In the genomic region with DNA sequence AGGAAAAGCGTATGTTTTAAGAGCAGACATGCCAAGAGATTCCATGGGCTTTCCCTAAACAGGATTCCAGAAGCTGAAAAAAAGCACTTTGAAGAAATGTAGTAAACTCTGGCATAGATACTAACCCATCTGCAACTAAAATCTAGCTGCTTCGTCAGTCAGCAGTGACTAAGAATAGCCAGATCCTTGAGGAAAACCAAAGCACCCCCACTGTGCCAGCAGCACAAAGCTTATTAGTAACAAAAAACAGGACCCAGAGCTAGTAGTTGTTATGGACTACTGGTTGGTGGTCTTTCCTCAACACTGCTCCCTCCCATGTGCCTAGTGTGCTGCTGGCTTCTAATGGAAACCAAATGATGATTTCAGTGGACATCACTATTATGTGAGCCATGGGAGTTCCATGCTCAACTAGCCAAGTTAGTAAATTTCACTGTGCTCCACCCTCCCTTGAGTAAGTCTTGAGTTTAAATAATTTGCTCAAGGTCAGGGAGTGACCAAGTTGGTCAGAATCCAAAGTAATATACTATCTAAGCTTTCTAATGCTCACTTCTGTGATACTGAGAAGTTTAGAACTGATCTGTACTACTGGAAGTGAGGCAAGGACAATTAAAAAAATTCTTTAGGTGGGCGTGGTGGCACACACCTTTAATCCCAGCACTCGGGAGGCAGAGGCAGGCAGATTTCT, we compare ENCODE assay signal across 17 mouse cellular contexts. TPM values are rescaled to one million over a fixed set of nuclear protein-coding genes. Genes with fewer than 3 reads are reported as not detected.
DNase-seq lines count a peak whose midpoint lies in the region; ATAC-seq and TF ChIP-seq lines count a peak whose summit lies in the region.
"Had no signal": no experiment of that assay in that cellular context is flagged by ENCODE, and none has a peak within 500 bp of the region (broad histone marks: within the 10 kb centered on the region; RNA-seq: fewer than 3 reads in every experiment).

No protein-coding gene starts in this region.

- peak; percentile 56 for DNase-seq in forebrain, postnatal 0 days
- no peak for DNase-seq in forebrain, embryonic 10.5 days (ENCODE audit: extremely low spot score, low spot score)
- no peak for DNase-seq in hindbrain, postnatal 0 days (ENCODE audit: low spot score)
- DNase-seq in hindbrain, embryonic 14.5 days (ENCODE audit: low spot score) = no peak
- DNase-seq in midbrain, postnatal 0 days (ENCODE audit: low spot score) = no peak
- no peak for DNase-seq in stomach, postnatal 0 days (ENCODE audit: low spot score)
- no peak for DNase-seq in gastrocnemius, postnatal 4 days (ENCODE audit: low spot score in 2 of 2)
- DNase-seq: adrenal gland, postnatal 25 days; B cell, adult 2 months; cerebellum, postnatal 10 days; gastrocnemius, postnatal 36 days; kidney, postnatal 14 days; lung, postnatal 36 days; thymus, adult 18-20 months had no signal

- peaks cover 5% of the 10 kb centered on the region; the same call in 1 of the 2 replicates for H3K4me1 ChIP-seq in forebrain, postnatal 0 days (ENCODE audit: insufficient read depth)
- no peaks in the 10 kb centered on the region for H3K4me1 ChIP-seq in forebrain, embryonic 10.5 days
- H3K4me1 ChIP-seq in hindbrain, postnatal 0 days (ENCODE audit: insufficient read depth, low read length) = peaks cover 11% of the 10 kb centered on the region
- H3K4me1 ChIP-seq in hindbrain, embryonic 14.5 days (replicated peaks; ENCODE audit: control insufficient read depth, insufficient read depth, low read length) = peaks cover 6% of the 10 kb centered on the region; the same call in 1 of the 2 replicates
- no peaks in the 10 kb centered on the region for H3K4me1 ChIP-seq in midbrain, postnatal 0 days (ENCODE audit: insufficient read depth, low read length)
- H3K4me1 ChIP-seq in midbrain, embryonic 13.5 days (replicated peaks) = peaks cover 17% of the 10 kb centered on the region
- H3K4me1 ChIP-seq in stomach, postnatal 0 days (replicated peaks; ENCODE audit: control insufficient read depth, insufficient read depth) = peaks cover 3% of the 10 kb centered on the region

- ATAC-seq in forebrain, postnatal 0 days = peak; percentile 45; the same call in 1 of the 2 replicates
- ATAC-seq in hindbrain, postnatal 0 days = no peak
- no peak for ATAC-seq in hindbrain, embryonic 14.5 days (ENCODE audit: low FRiP score)
- ATAC-seq in midbrain, postnatal 0 days (ENCODE audit: low FRiP score) = no peak
- no peak for ATAC-seq in midbrain, embryonic 13.5 days
- no peak for ATAC-seq in stomach, postnatal 0 days (ENCODE audit: low FRiP score, low TSS enrichment)
- ATAC-seq: forebrain, embryonic 16.5 days had no signal

- H3K9ac ChIP-seq in forebrain, postnatal 0 days = no peak overlapping the region
- no peak overlapping the region for H3K9ac ChIP-seq in hindbrain, postnatal 0 days (replicated peaks; ENCODE audit: low read length)
- no peak overlapping the region for H3K9ac ChIP-seq in hindbrain, embryonic 14.5 days
- H3K9ac ChIP-seq in midbrain, postnatal 0 days (replicated peaks; ENCODE audit: low read length, poor library complexity, severe bottlenecking) = 0 out of 2 replicates have a peak overlapping the region, but pooled peaks have one; percentile 33
- no peak overlapping the region for H3K9ac ChIP-seq in midbrain, embryonic 13.5 days (replicated peaks)
- no peak overlapping the region for H3K9ac ChIP-seq in stomach, postnatal 0 days (ENCODE audit: low read length)
- H3K9ac ChIP-seq: midbrain, embryonic 12.5 days had no signal

- no peak overlapping the region for H3K4me2 ChIP-seq in forebrain, postnatal 0 days (ENCODE audit: low read depth)
- no peak overlapping the region for H3K4me2 ChIP-seq in hindbrain, postnatal 0 days (ENCODE audit: low read depth, low read length)
- H3K4me2 ChIP-seq in hindbrain, embryonic 14.5 days (replicated peaks) = no peak overlapping the region
- H3K4me2 ChIP-seq in midbrain, postnatal 0 days (ENCODE audit: low read depth, low read length, poor library complexity, severe bottlenecking) = no peak overlapping the region
- H3K4me2 ChIP-seq in midbrain, embryonic 13.5 days (replicated peaks) = no peak overlapping the region
- H3K4me2 ChIP-seq in stomach, postnatal 0 days (replicated peaks; ENCODE audit: low read depth) = no peak overlapping the region
- H3K4me2 ChIP-seq: midbrain, embryonic 12.5 days had no signal

- no peak for TF ChIP-seq EP300 in stomach, postnatal 0 days (optimal IDR thresholded peaks at IDR 0.05)

- H3K9me3 ChIP-seq in forebrain, postnatal 0 days (ENCODE audit: low read length) = no peaks in the 10 kb centered on the region
- no peaks in the 10 kb centered on the region for H3K9me3 ChIP-seq in forebrain, embryonic 10.5 days
- H3K9me3 ChIP-seq in hindbrain, postnatal 0 days (ENCODE audit: low read length) = no peaks in the 10 kb centered on the region
- no peaks in the 10 kb centered on the region for H3K9me3 ChIP-seq in hindbrain, embryonic 14.5 days (ENCODE audit: control insufficient read depth, low read length)
- no peaks in the 10 kb centered on the region for H3K9me3 ChIP-seq in midbrain, postnatal 0 days (ENCODE audit: low read length)
- no peaks in the 10 kb centered on the region for H3K9me3 ChIP-seq in midbrain, embryonic 13.5 days
- no peaks in the 10 kb centered on the region for H3K9me3 ChIP-seq in stomach, postnatal 0 days (ENCODE audit: control insufficient read depth, low read length)
- H3K9me3 ChIP-seq: midbrain, embryonic 12.5 days had no signal

- WGBS in forebrain, postnatal 0 days = 68% methylated on average over 4 of the region's 4 CpGs
- 84% methylated on average over 4 of the region's 4 CpGs for WGBS in forebrain, embryonic 10.5 days
- 73% methylated on average over 4 of the region's 4 CpGs for WGBS in hindbrain, postnatal 0 days
- 88% methylated on average over 4 of the region's 4 CpGs for whole genome bisulfite sequencing in hindbrain, embryonic 14.5 days
- 74% methylated on average over 4 of the region's 4 CpGs for WGBS in midbrain, postnatal 0 days
- 86% methylated on average over 4 of the region's 4 CpGs for WGBS in midbrain, embryonic 13.5 days
- 61% methylated on average over 4 of the region's 4 CpGs for WGBS in stomach, postnatal 0 days

- TF ChIP-seq CTCF in forebrain, postnatal 0 days (IDR thresholded peaks at IDR 0.05; ENCODE audit: low read depth) = no peak
- TF ChIP-seq CTCF in hindbrain, postnatal 0 days (IDR thresholded peaks at IDR 0.05; ENCODE audit: low read depth) = no peak
- no peak for TF ChIP-seq CTCF in midbrain, postnatal 0 days (IDR thresholded peaks at IDR 0.05)
- TF ChIP-seq CTCF in stomach, postnatal 0 days (IDR thresholded peaks at IDR 0.05; ENCODE audit: low read depth) = no peak

- H3K27me3 ChIP-seq in forebrain, postnatal 0 days (ENCODE audit: insufficient read depth, low read length) = no peaks in the 10 kb centered on the region
- no peaks in the 10 kb centered on the region for H3K27me3 ChIP-seq in forebrain, embryonic 10.5 days (ENCODE audit: poor library complexity, severe bottlenecking)
- no peaks in the 10 kb centered on the region for H3K27me3 ChIP-seq in hindbrain, postnatal 0 days (ENCODE audit: insufficient read depth, low read length)
- no peaks in the 10 kb centered on the region for H3K27me3 ChIP-seq in hindbrain, embryonic 14.5 days (ENCODE audit: control insufficient read depth, insufficient read depth, low read length)
- no peaks in the 10 kb centered on the region for H3K27me3 ChIP-seq in midbrain, postnatal 0 days (ENCODE audit: insufficient read depth, low read length)
- H3K27me3 ChIP-seq in midbrain, embryonic 13.5 days = no peaks in the 10 kb centered on the region
- no peaks in the 10 kb centered on the region for H3K27me3 ChIP-seq in stomach, postnatal 0 days (ENCODE audit: control insufficient read depth, insufficient read depth, low read length)
- H3K27me3 ChIP-seq: midbrain, embryonic 12.5 days had no signal

- peaks cover 12% of the 10 kb centered on the region for H3K36me3 ChIP-seq in forebrain, postnatal 0 days (ENCODE audit: insufficient read depth)
- peaks cover 86% of the 10 kb centered on the region for H3K36me3 ChIP-seq in forebrain, embryonic 10.5 days (replicated peaks)
- H3K36me3 ChIP-seq in hindbrain, postnatal 0 days (ENCODE audit: insufficient read depth, low read length) = peaks cover 17% of the 10 kb centered on the region; the same call in 1 of the 2 replicates
- peaks cover 27% of the 10 kb centered on the region for H3K36me3 ChIP-seq in hindbrain, embryonic 14.5 days (replicated peaks; ENCODE audit: control insufficient read depth, insufficient read depth)
- H3K36me3 ChIP-seq in midbrain, postnatal 0 days (ENCODE audit: insufficient read depth, low read length) = peaks cover 20% of the 10 kb centered on the region
- peaks cover 36% of the 10 kb centered on the region for H3K36me3 ChIP-seq in midbrain, embryonic 13.5 days
- H3K36me3 ChIP-seq in stomach, postnatal 0 days (ENCODE audit: control insufficient read depth, insufficient read depth, low read length) = no peaks in the 10 kb centered on the region; the same call in none of the 2 replicates

- peak overlapping the region; percentile 40 for H3K27ac ChIP-seq in forebrain, postnatal 0 days (ENCODE audit: low read depth, low read length)
- H3K27ac ChIP-seq in forebrain, embryonic 10.5 days = no peak overlapping the region
- H3K27ac ChIP-seq in hindbrain, postnatal 0 days = peak overlapping the region; percentile 58
- no peak overlapping the region for H3K27ac ChIP-seq in hindbrain, embryonic 14.5 days
- H3K27ac ChIP-seq in midbrain, postnatal 0 days (ENCODE audit: low read depth, low read length) = peak overlapping the region; percentile 2; the same call in 1 of the 2 replicates
- H3K27ac ChIP-seq in midbrain, embryonic 13.5 days = no peak overlapping the region
- H3K27ac ChIP-seq in stomach, postnatal 0 days (replicated peaks) = peak overlapping the region; percentile 40

- H3K4me3 ChIP-seq in forebrain, postnatal 0 days (ENCODE audit: low read depth, low read length) = no peak overlapping the region
- H3K4me3 ChIP-seq in forebrain, embryonic 10.5 days = no peak overlapping the region
- no peak overlapping the region for H3K4me3 ChIP-seq in hindbrain, postnatal 0 days (ENCODE audit: low read length)
- no peak overlapping the region for H3K4me3 ChIP-seq in hindbrain, embryonic 14.5 days (replicated peaks; ENCODE audit: low read length)
- H3K4me3 ChIP-seq in midbrain, postnatal 0 days (ENCODE audit: low read depth, low read length) = no peak overlapping the region
- no peak overlapping the region for H3K4me3 ChIP-seq in midbrain, embryonic 13.5 days (replicated peaks)
- no peak overlapping the region for H3K4me3 ChIP-seq in stomach, postnatal 0 days (ENCODE audit: low read depth, low read length)
- H3K4me3 ChIP-seq: midbrain, embryonic 12.5 days had no signal

RNA-seq across cellular contexts. Expression of a gene that starts 14.6 kb away (rescaled TPM):
- total RNA-seq in forebrain, postnatal 0 days (2014; rRNA removed) = 83.0 and 100 TPM in 2 replicates
- polyA plus RNA-seq in forebrain, postnatal 0 days (2015; fragmentation: Nextera tagmentation; extraction: Ambion mirVana) = 81.1 and 81.4 TPM in 2 replicates
- 83.1 and 91.8 TPM in 2 replicates for polyA plus RNA-seq in forebrain, embryonic 10.5 days (2016; fragmentation: Nextera tagmentation; extraction: Ambion mirVana)
- 125 and 131 TPM in 2 replicates for total RNA-seq in hindbrain, postnatal 0 days (2014; rRNA removed)
- polyA plus RNA-seq in hindbrain, postnatal 0 days (2015; fragmentation: Nextera tagmentation; extraction: Ambion mirVana) = 77.5 and 82.1 TPM in 2 replicates
- polyA plus RNA-seq in hindbrain, embryonic 14.5 days (2014; fragmentation: Nextera tagmentation; extraction: Ambion mirVana) = 103 TPM in 2 replicates
- total RNA-seq in midbrain, postnatal 0 days (2014; rRNA removed) = 106 and 125 TPM in 2 replicates
- polyA plus RNA-seq in midbrain, postnatal 0 days (2015; fragmentation: Nextera tagmentation; extraction: Ambion mirVana) = 80.9 and 89.3 TPM in 2 replicates
- 118 and 122 TPM in 2 replicates for polyA plus RNA-seq in midbrain, embryonic 13.5 days (2015; fragmentation: Nextera tagmentation; extraction: Ambion mirVana)
- 59.0 and 63.1 TPM in 2 replicates for polyA plus RNA-seq in stomach, postnatal 0 days (2015; fragmentation: Nextera tagmentation; extraction: Ambion mirVana)
- 10 to 100 TPM; 42.5 to 43.7 TPM for total RNA-seq in gastrocnemius, postnatal 4 days (2021)

RNA-seq across cellular contexts. Expression of a gene that starts 15.5 kb away (rescaled TPM):
- total RNA-seq in forebrain, postnatal 0 days (2014; rRNA removed) = 104 and 111 TPM in 2 replicates
- 232 and 248 TPM in 2 replicates for polyA plus RNA-seq in forebrain, postnatal 0 days (2015; fragmentation: Nextera tagmentation; extraction: Ambion mirVana)
- 286 and 289 TPM in 2 replicates for polyA plus RNA-seq in forebrain, embryonic 10.5 days (2016; fragmentation: Nextera tagmentation; extraction: Ambion mirVana)
- total RNA-seq in hindbrain, postnatal 0 days (2014; rRNA removed) = 64.6 and 73.8 TPM in 2 replicates
- polyA plus RNA-seq in hindbrain, postnatal 0 days (2015; fragmentation: Nextera tagmentation; extraction: Ambion mirVana) = 237 and 246 TPM in 2 replicates
- polyA plus RNA-seq in hindbrain, embryonic 14.5 days (2014; fragmentation: Nextera tagmentation; extraction: Ambion mirVana) = 91.0 and 91.6 TPM in 2 replicates
- total RNA-seq in midbrain, postnatal 0 days (2014; rRNA removed) = 67.1 and 75.9 TPM in 2 replicates
- polyA plus RNA-seq in midbrain, postnatal 0 days (2015; fragmentation: Nextera tagmentation; extraction: Ambion mirVana) = 228 and 234 TPM in 2 replicates
- polyA plus RNA-seq in midbrain, embryonic 13.5 days (2015; fragmentation: Nextera tagmentation; extraction: Ambion mirVana) = 311 and 312 TPM in 2 replicates
- polyA plus RNA-seq in stomach, postnatal 0 days (2015; fragmentation: Nextera tagmentation; extraction: Ambion mirVana) = 91.9 and 96.1 TPM in 2 replicates
- 100 to 1,000 TPM; 192 to 239 TPM for total RNA-seq in gastrocnemius, postnatal 4 days (2021)

RNA-seq across cellular contexts. Expression of a gene that starts 29.8 kb away (rescaled TPM):
- total RNA-seq in forebrain, postnatal 0 days (2014; rRNA removed) = 37.3 and 41.5 TPM in 2 replicates
- 44.8 and 56.2 TPM in 2 replicates for polyA plus RNA-seq in forebrain, postnatal 0 days (2015; fragmentation: Nextera tagmentation; extraction: Ambion mirVana)
- 15.3 and 17.5 TPM in 2 replicates for polyA plus RNA-seq in forebrain, embryonic 10.5 days (2016; fragmentation: Nextera tagmentation; extraction: Ambion mirVana)
- total RNA-seq in hindbrain, postnatal 0 days (2014; rRNA removed) = 95.3 and 125 TPM in 2 replicates
- 121 and 146 TPM in 2 replicates for polyA plus RNA-seq in hindbrain, postnatal 0 days (2015; fragmentation: Nextera tagmentation; extraction: Ambion mirVana)
- 47.2 and 53.3 TPM in 2 replicates for polyA plus RNA-seq in hindbrain, embryonic 14.5 days (2014; fragmentation: Nextera tagmentation; extraction: Ambion mirVana)
- total RNA-seq in midbrain, postnatal 0 days (2014; rRNA removed) = 54.7 and 68.8 TPM in 2 replicates
- 65.3 and 76.0 TPM in 2 replicates for polyA plus RNA-seq in midbrain, postnatal 0 days (2015; fragmentation: Nextera tagmentation; extraction: Ambion mirVana)
- 21.5 and 23.6 TPM in 2 replicates for polyA plus RNA-seq in midbrain, embryonic 13.5 days (2015; fragmentation: Nextera tagmentation; extraction: Ambion mirVana)
- polyA plus RNA-seq in stomach, postnatal 0 days (2015; fragmentation: Nextera tagmentation; extraction: Ambion mirVana) = 23.5 and 25.7 TPM in 2 replicates
- total RNA-seq in gastrocnemius, postnatal 4 days (2021) = 10 to 100 TPM; 33.3 to 38.3 TPM

RNA-seq across cellular contexts. Expression of a gene that starts 59.1 kb away (rescaled TPM):
- total RNA-seq in forebrain, postnatal 0 days (2014; rRNA removed) = 1.2 and 2.2 TPM in 2 replicates
- 1.1 and 1.8 TPM in 2 replicates for polyA plus RNA-seq in forebrain, postnatal 0 days (2015; fragmentation: Nextera tagmentation; extraction: Ambion mirVana)
- 1.4 and 1.5 TPM in 2 replicates for polyA plus RNA-seq in forebrain, embryonic 10.5 days (2016; fragmentation: Nextera tagmentation; extraction: Ambion mirVana)
- 1.5 and 2.4 TPM in 2 replicates for total RNA-seq in hindbrain, postnatal 0 days (2014; rRNA removed)
- 1.8 and 2.0 TPM in 2 replicates for polyA plus RNA-seq in hindbrain, postnatal 0 days (2015; fragmentation: Nextera tagmentation; extraction: Ambion mirVana)
- 2.0 and 2.7 TPM in 2 replicates for polyA plus RNA-seq in hindbrain, embryonic 14.5 days (2014; fragmentation: Nextera tagmentation; extraction: Ambion mirVana)
- 0.33 and 0.71 TPM in 2 replicates for total RNA-seq in midbrain, postnatal 0 days (2014; rRNA removed)
- 0.96 and 1.4 TPM in 2 replicates for polyA plus RNA-seq in midbrain, postnatal 0 days (2015; fragmentation: Nextera tagmentation; extraction: Ambion mirVana)
- 2.8 and 3.0 TPM in 2 replicates for polyA plus RNA-seq in midbrain, embryonic 13.5 days (2015; fragmentation: Nextera tagmentation; extraction: Ambion mirVana)
- polyA plus RNA-seq in stomach, postnatal 0 days (2015; fragmentation: Nextera tagmentation; extraction: Ambion mirVana) = 0.17 and 0.33 TPM in 2 replicates
- total RNA-seq in gastrocnemius, postnatal 4 days (2021) = under 1 TPM; 0.13 to 0.22 TPM

Comparison
In these comparisons a context has a peak if more than half of its experiments do, and no peak if none do; other contexts are left out.
1. H3K27ac ChIP-seq: peak in forebrain, postnatal 0 days (single experiment), hindbrain, postnatal 0 days (single experiment), midbrain, postnatal 0 days (single experiment) and stomach, postnatal 0 days (single experiment); none in forebrain, embryonic 10.5 days (single experiment), hindbrain, embryonic 14.5 days (single experiment) and midbrain, embryonic 13.5 days (single experiment).